Mouse (Mus musculus): ENCODE measurements at regions not wholly inside any gene's neighbourhood (a gene's known extent, or its start where the extent isn't known, plus 50 kb on each side); places are given as distances from the start of the nearest gene placed in this dataset.

- no peak for DNase-seq (ENCODE audit: low spot score)
- intact Hi-C loops (cut with DNase I): no loop called here
These were observed 53.8 kb upstream of the Tbx18 start for GRCm38 (mm10) chr9:87784872-87785271.

DNA sequence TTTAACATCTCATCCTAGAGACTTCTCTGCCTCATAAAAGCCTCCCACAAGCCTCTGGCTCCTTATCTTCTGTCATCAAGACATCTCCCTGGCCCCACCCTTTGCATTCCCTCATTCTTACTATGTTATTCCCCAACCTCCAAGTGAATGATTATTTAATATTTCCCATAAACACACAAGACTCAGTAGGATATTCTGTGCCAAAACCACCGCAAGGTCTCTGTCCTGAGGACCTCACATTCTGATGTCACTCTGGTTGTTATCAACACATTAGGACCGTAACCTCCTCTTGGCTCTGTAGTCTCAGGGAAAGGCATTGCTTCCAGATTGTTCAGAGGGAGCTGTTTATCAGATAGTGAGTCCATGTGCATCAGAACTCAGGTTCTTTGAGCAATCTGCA is 80.7 kb upstream of the Tbx18 start:
- intact Hi-C loops (cut with DNase I): no loop called here

GRCm38 (mm10) chr9:87822276-87822675 is 91.2 kb upstream of the Tbx18 start:
- intact Hi-C loops (cut with DNase I): no loop called here
- DNase-seq (ENCODE audit: low spot score): no peak

More for the DNA sequence above, 80.7 kb upstream of the Tbx18 start:
- no peak for DNase-seq (ENCODE audit: low spot score)

DNA sequence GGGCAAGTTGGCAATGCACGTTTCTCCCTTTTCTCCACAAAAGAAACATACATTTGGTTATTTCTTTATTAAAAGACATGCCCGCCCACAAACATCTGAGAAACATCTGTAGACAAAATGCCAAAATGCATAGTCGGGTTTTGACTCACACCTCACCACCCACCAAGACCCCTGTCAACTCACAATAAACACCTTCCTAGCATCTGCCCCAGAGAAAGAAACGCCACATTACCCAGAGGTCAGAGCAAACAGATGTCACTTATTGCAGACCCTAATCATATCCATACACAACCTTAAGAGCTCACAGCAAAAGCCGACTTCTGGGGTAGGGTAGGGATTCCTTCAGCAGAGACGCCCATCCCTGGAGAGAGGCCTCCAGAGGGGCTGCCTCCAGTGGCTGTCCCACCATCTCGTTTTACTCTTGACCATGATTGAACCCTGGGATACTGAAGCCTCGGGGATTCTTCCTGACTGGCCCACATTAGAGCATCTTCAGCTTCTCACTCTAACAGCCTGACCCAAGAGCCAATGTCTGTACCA is 93.7 kb upstream of the Tbx18 start:
- intact Hi-C loops (cut with DNase I): no loop called here
- no peak for DNase-seq (ENCODE audit: low spot score)

DNA sequence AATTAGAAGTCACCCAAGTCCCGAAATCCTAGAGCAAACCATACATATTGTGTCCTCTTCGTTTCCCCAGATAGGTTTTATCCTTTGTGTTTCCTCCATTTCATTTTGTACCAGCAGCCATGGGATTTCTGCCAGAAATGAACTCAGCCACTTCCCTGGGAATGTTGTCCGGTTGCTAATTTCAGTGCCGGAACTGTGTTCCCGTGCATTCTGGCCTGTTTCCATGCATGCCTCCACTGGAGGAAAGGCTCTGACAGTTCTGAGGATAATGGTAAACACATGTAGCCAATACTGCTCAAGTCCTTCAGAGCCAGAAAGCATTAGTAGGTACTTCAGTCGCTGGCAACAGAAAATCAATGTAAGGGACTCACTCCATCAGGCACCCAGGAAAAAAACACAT is 112.8 kb upstream of the Tbx18 start:
- intact Hi-C loops (cut with DNase I): loop anchor here (10.0 kb wide), 3 partner anchors 109 to 241 kb away; partner anchors contain the start of gene Tbx18
- peak; percentile 58 for DNase-seq (ENCODE audit: low spot score)

- intact Hi-C loops (cut with DNase I): loop anchor here (10.0 kb wide), 3 partner anchors 110 to 240 kb away; partner anchors contain the start of gene Tbx18
- no peak for DNase-seq (ENCODE audit: low spot score)
These were observed 113.4 kb upstream of the Tbx18 start for GRCm38 (mm10) chr9:87844453-87844852.

- intact Hi-C loops (cut with DNase I): loop anchor here (10.0 kb wide), 3 partner anchors 114 to 236 kb away; partner anchors contain the start of gene Tbx18
- no peak for DNase-seq (ENCODE audit: low spot score)
These were observed 117.8 kb upstream of the Tbx18 start for GRCm38 (mm10) chr9:87848882-87849281.

- intact Hi-C loops (cut with DNase I): no loop called here
- no peak for DNase-seq (ENCODE audit: low spot score)
These were observed 119.1 kb upstream of the Tbx18 start for GRCm38 (mm10) chr9:87850133-87850532.

GRCm38 (mm10) chr9:87861588-87861987 is 130.5 kb upstream of the Tbx18 start:
- intact Hi-C loops (cut with DNase I): no loop called here

GRCm38 (mm10) chr9:87865236-87865635 is 134.2 kb upstream of the Tbx18 start:
- intact Hi-C loops (cut with DNase I): no loop called here
- no peak for DNase-seq (ENCODE audit: low spot score)

More at GRCm38 (mm10) chr9:87861588-87861987, 130.5 kb upstream of the Tbx18 start:
- no peak for DNase-seq (ENCODE audit: low spot score)

DNA sequence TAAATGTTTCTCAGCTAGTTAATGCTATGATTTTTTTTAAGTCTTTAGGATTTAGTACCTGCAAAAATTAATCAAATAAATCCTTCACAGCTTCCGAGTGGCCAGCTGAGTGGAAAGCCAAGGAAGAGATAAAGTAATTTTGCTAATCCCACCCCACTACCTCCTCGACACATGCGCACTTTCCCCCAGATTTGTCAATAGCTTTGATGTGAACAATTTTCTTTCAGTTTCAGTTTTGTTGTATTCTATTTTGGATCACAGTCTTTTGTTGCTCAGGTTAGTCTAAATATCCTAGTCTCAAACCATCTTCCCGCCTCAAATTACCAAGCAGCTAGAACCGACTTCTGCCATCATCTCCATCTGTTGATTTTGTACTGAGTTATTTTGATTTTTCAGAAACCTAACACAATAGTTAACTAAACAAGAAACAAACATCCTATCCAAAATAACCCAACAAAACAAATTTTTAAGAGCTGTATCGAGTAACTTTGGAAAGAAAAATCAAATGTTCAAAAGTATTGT is 141.4 kb upstream of the Tbx18 start:
- intact Hi-C loops (cut with DNase I): no loop called here
- DNase-seq (ENCODE audit: low spot score): no peak

- intact Hi-C loops (cut with DNase I): no loop called here
- no peak for DNase-seq (ENCODE audit: low spot score)
These were observed 151.5 kb upstream of the Tbx18 start for GRCm38 (mm10) chr9:87882587-87882986.

DNA sequence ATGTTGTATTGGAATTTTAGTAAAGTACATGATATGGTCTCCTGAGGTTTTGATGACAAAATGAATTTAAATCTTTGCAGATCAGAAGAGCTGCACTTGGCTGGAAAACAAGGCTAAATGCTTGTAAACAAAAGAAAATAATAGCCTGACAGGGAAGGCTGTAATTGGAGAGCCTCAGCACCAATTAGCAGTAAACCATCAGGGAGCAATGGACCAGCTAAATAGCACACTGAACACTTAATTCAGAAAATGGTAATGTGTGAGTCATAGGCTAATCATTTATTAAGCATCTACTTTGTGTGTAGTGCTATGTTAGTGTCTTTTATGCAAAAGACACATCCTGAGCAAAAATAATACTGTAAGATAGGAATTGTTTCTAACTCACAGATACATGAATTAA is 152.0 kb upstream of the Tbx18 start:
- no peak for DNase-seq (ENCODE audit: low spot score)
- intact Hi-C loops (cut with DNase I): no loop called here

DNA sequence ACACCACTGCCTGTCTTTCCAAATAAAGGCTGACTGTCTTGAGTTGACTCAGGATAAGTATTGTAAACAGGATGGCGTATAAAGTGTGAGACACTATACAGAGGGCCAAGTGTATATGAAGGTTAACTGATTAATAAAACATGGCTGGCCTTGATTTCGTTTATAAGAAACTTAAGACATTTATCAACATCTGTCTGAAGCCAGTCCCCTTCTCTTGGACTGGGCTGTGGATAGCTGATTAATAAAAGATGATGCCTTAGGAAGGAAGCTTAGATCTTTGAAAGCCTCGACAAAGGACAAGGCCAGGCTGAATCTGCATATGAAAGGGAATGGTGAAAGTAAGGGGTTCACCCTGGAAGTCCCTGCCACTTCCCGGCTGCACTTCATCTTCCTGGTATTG is 163.0 kb upstream of the Tbx18 start:
- intact Hi-C loops (cut with DNase I): no loop called here
- no peak for DNase-seq (ENCODE audit: low spot score)

DNA sequence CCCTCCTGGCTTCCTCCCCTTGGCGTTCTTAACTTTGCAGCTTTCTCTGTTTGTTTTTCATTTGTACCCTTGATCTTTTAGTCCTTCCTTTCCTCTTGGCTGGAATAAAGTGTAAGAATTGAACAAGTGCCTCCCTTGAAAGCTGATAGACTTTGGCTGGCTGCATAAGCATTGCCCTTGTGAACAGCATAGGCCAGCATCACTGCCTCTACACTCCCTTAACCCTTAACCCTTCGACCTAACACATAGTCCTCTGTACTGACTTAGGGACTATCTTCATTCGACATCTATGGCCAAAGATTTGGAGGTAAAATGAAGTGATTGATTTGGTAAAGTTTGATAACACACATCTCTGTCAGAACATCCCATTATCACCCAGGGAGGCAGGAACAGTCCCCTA is 163.5 kb upstream of the Tbx18 start:
- intact Hi-C loops (cut with DNase I): no loop called here
- no peak for DNase-seq (ENCODE audit: low spot score)

DNA sequence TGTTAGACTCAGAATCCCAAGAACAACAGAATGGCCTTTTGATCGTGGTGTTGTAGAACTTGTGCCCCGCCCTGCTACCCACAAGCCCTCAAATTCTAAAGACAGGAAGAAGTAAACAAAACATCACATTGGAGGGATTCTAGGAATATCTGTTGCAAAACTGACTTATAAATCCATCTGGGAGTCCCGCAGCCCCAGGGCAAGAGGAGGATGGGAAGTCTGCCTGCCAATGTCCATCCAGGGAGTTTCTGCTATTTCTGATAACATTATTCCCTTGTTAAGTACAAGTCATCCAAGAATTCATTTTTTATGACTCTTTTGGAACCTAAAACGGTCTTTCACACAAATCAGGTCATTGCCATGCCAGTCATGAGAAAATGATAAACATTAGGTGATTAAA is 164.5 kb upstream of the Tbx18 start:
- DNase-seq (ENCODE audit: low spot score): no peak
- intact Hi-C loops (cut with DNase I): no loop called here

DNA sequence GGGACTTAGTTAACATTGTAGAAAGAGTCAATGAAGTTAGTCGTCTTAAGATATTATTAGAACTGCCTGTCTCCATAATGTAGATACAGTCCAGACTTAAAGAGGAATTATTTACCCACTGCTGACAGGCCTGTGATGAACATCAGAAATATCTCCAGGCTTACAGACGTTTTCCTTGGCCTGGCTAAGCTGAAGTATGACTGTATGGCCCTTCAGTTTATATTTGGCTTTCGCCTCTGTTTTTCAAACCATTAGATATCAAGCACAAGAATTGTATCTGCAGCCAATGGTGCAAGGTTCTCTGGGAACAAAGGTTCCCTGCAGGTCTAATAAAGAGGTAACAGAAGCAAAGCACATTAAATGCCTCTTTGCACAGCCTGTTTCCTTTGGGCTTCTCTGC is 166.3 kb upstream of the Tbx18 start:
- intact Hi-C loops (cut with DNase I): no loop called here
- DNase-seq (ENCODE audit: low spot score): no peak

GRCm38 (mm10) chr9:87899368-87899767 is 168.3 kb upstream of the Tbx18 start:
- DNase-seq (ENCODE audit: low spot score): no peak
- intact Hi-C loops (cut with DNase I): no loop called here

DNA sequence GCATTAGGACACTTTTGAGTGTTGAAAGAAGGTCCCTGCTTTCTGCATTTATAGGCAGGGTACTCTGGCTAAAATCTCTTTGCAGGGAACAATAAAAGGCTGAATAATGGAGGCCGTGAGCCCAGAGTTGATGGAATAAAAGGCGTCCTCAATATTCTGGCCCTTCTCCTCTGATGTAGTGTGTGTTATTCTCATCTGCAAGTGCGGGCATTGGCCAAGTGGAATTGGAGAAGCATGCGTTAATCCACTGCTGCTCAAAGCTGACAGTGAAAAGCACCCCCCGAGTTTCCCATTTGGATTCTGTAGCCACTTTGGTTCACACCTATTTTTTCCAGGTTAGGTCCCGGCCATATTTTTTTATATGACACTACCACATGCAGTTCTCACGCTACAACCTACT is 168.7 kb upstream of the Tbx18 start:
- intact Hi-C loops (cut with DNase I): no loop called here
- DNase-seq (ENCODE audit: low spot score): no peak

DNA sequence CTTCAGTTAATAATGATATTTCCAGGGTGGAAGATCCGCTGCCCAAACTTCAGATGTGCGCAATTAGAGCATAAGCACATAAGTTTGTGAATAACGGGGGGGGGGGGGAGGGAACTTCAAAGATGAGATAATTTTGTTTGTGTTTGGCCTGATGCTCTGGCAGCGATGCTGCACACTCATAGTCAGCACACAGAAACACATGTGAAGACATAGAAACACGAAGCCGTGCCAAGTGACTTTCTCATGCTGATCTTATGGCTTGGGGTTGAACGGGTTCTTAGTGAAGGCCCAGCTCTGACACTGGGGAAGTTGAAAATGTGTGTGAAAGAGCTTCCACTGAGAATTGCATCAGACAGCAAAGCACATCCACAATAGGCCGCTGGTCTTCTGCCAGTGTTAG is 190.2 kb upstream of the Tbx18 start:
- intact Hi-C loops (cut with DNase I): no loop called here
- DNase-seq (ENCODE audit: low spot score): no peak

GRCm38 (mm10) chr9:87925151-87925550 is 194.1 kb upstream of the Tbx18 start:
- intact Hi-C loops (cut with DNase I): no loop called here
- no peak for DNase-seq (ENCODE audit: low spot score)

- intact Hi-C loops (cut with DNase I): no loop called here
- DNase-seq (ENCODE audit: low spot score): no peak
These were observed 202.2 kb upstream of the Tbx18 start for GRCm38 (mm10) chr9:87933230-87933629.
